Mouse (Mus musculus): ENCODE data around the gene Gm8122.
"Not testable (repeated sequence)": the region's sequence is repeated elsewhere in the genome, so short reads cannot be mapped to it uniquely, and the experiment has no call there.

The Gm8122 gene

GRCm38 (mm10) chr14:43235204-43235603 is at the start of gene Gm8122:
Gene Gm8122, minus strand, starts transcription at chr14:43235304.
- DNase-seq (ENCODE audit: low read depth, low spot score): not testable (repeated sequence)

GRCm38 (mm10) chr14:43278681-43279080 is 43.6 kb upstream of the Gm8122 start:
- not testable (repeated sequence) for DNase-seq (ENCODE audit: low read depth, low spot score)

- DNase-seq (ENCODE audit: low read depth, low spot score): not testable (repeated sequence)
Measured at GRCm38 (mm10) chr14:43278146-43278545, 43.0 kb upstream of the Gm8122 start.

- DNase-seq (ENCODE audit: low read depth, low spot score): not testable (repeated sequence)
Measured at GRCm38 (mm10) chr14:43277468-43277867, 42.4 kb upstream of the Gm8122 start.

GRCm38 (mm10) chr14:43275752-43276151 is 40.6 kb upstream of the Gm8122 start:
- DNase-seq (ENCODE audit: low read depth, low spot score): not testable (repeated sequence)

GRCm38 (mm10) chr14:43274986-43275511 is 39.9 kb upstream of the Gm8122 start, which contains the start of gene Gm9732:
Gene Gm9732, plus strand, starts transcription at chr14:43275036.
- DNase-seq (ENCODE audit: low read depth, low spot score): not testable (repeated sequence)

GRCm38 (mm10) chr14:43273161-43273560 is 38.1 kb upstream of the Gm8122 start:
- DNase-seq (ENCODE audit: low read depth, low spot score): not testable (repeated sequence)

GRCm38 (mm10) chr14:43269211-43269610 is 34.1 kb upstream of the Gm8122 start:
- DNase-seq (ENCODE audit: low read depth, low spot score): not testable (repeated sequence)

- DNase-seq (ENCODE audit: low read depth, low spot score): not testable (repeated sequence)
Measured at GRCm38 (mm10) chr14:43268521-43269084, 33.5 kb upstream of the Gm8122 start.

GRCm38 (mm10) chr14:43263421-43263820 is 28.3 kb upstream of the Gm8122 start:
- DNase-seq (ENCODE audit: low read depth, low spot score): not testable (repeated sequence)

- not testable (repeated sequence) for DNase-seq (ENCODE audit: low read depth, low spot score)
Measured at GRCm38 (mm10) chr14:43258349-43258748, 23.2 kb upstream of the Gm8122 start, which contains the start of gene Gm8126. Gene Gm8126, plus strand, starts transcription at chr14:43258649.

GRCm38 (mm10) chr14:43256511-43256910 is 21.4 kb upstream of the Gm8122 start:
- not testable (repeated sequence) for DNase-seq (ENCODE audit: low read depth, low spot score)

GRCm38 (mm10) chr14:43250549-43251253 is 15.6 kb upstream of the Gm8122 start:
- not testable (repeated sequence) for DNase-seq (ENCODE audit: low read depth, low spot score)

- not testable (repeated sequence) for DNase-seq (ENCODE audit: low read depth, low spot score)
Measured at GRCm38 (mm10) chr14:43249611-43250170, 14.6 kb upstream of the Gm8122 start.

- DNase-seq (ENCODE audit: low read depth, low spot score): not testable (repeated sequence)
Measured at GRCm38 (mm10) chr14:43237769-43238168, 2.7 kb upstream of the Gm8122 start.

All from mesoderm, embryonic 11.5 days (tissue).